Comparison of ENCODE assay signal across 12 mouse cellular contexts in genomic region chr8:103166623-103167316, GRCm38 (mm10).
DNase-seq lines count a peak whose midpoint lies in the region; ATAC-seq lines count a peak whose summit lies in the region.
"Had no signal": no experiment of that assay in that cellular context is flagged by ENCODE, and none has a peak within 500 bp of the region (broad histone marks: within the 10 kb centered on the region; RNA-seq: fewer than 3 reads in every experiment).

No protein-coding gene starts in this region.

- no peaks in the 10 kb centered on the region for H3K36me3 ChIP-seq in midbrain, embryonic 10.5 days
- H3K36me3 ChIP-seq in midbrain, embryonic 16.5 days (ENCODE audit: control insufficient read depth, insufficient read depth, low read length), result no peaks in the 10 kb centered on the region
- no peaks in the 10 kb centered on the region for H3K36me3 ChIP-seq in embryonic facial prominence, embryonic 12.5 days
- H3K36me3 ChIP-seq in limb, embryonic 15.5 days, result no peaks in the 10 kb centered on the region

- no peak for ATAC-seq in midbrain, embryonic 16.5 days
- peak; percentile 88; the same call in 1 of the 2 replicates for ATAC-seq in embryonic facial prominence, embryonic 12.5 days (ENCODE audit: insufficient number of reproducible peaks, insufficient read depth, low FRiP score, low TSS enrichment)
- ATAC-seq in limb, embryonic 15.5 days (ENCODE audit: insufficient number of reproducible peaks, low FRiP score, low TSS enrichment, low read depth), result peak; percentile 67; the same call in 1 of the 2 replicates

- no peaks in the 10 kb centered on the region for H3K9me3 ChIP-seq in midbrain, embryonic 10.5 days (replicated peaks)
- H3K9me3 ChIP-seq in midbrain, embryonic 16.5 days (replicated peaks; ENCODE audit: control insufficient read depth, low read length, poor library complexity, severe bottlenecking), result no peaks in the 10 kb centered on the region
- H3K9me3 ChIP-seq in embryonic facial prominence, embryonic 12.5 days, result no peaks in the 10 kb centered on the region
- no peaks in the 10 kb centered on the region for H3K9me3 ChIP-seq in limb, embryonic 15.5 days

- no peak overlapping the region for H3K4me2 ChIP-seq in midbrain, embryonic 16.5 days (ENCODE audit: low read length)
- no peak overlapping the region for H3K4me2 ChIP-seq in embryonic facial prominence, embryonic 12.5 days (replicated peaks)
- H3K4me2 ChIP-seq in limb, embryonic 15.5 days, result no peak overlapping the region
- H3K4me2 ChIP-seq: liver, embryonic 11.5 days had no signal

- peak; percentile 27 for DNase-seq in midbrain, embryonic 10.5 days (ENCODE audit: low spot score)
- DNase-seq in urinary bladder, postnatal 25 days (ENCODE audit: low spot score), result no peak
- no peak for DNase-seq in liver
- no peak for DNase-seq in layer of hippocampus, adult 8-10 months (ENCODE audit: low spot score in 2 of 2)
- DNase-seq: cerebellum, adult 11 months; heart, adult 2 months; heart, postnatal 10 days; thymus, postnatal 36 days had no signal

- no peaks in the 10 kb centered on the region for H3K27me3 ChIP-seq in midbrain, embryonic 10.5 days (ENCODE audit: low read depth, poor library complexity, severe bottlenecking)
- H3K27me3 ChIP-seq in midbrain, embryonic 16.5 days (ENCODE audit: control insufficient read depth, insufficient read depth, low read depth, low read length), result no peaks in the 10 kb centered on the region
- no peaks in the 10 kb centered on the region for H3K27me3 ChIP-seq in embryonic facial prominence, embryonic 12.5 days
- H3K27me3 ChIP-seq in limb, embryonic 15.5 days, result no peaks in the 10 kb centered on the region

- H3K4me1 ChIP-seq in midbrain, embryonic 10.5 days, result peaks cover 8% of the 10 kb centered on the region; the same call in 1 of the 2 replicates
- H3K4me1 ChIP-seq in midbrain, embryonic 16.5 days (ENCODE audit: control insufficient read depth, insufficient read depth, low read length), result no peaks in the 10 kb centered on the region
- 0 out of 2 replicates have a peak, but pooled peaks cover 3% of the 10 kb centered on the region for H3K4me1 ChIP-seq in embryonic facial prominence, embryonic 12.5 days
- peaks cover 4% of the 10 kb centered on the region; the same call in 1 of the 2 replicates for H3K4me1 ChIP-seq in limb, embryonic 15.5 days

- no peak overlapping the region for H3K9ac ChIP-seq in midbrain, embryonic 16.5 days (ENCODE audit: low read depth, low read length)
- H3K9ac ChIP-seq in embryonic facial prominence, embryonic 12.5 days, result no peak overlapping the region
- H3K9ac ChIP-seq in limb, embryonic 15.5 days, result no peak overlapping the region

- WGBS in midbrain, embryonic 10.5 days, result 60% methylated on average over 7 of the region's 7 CpGs
- WGBS in midbrain, embryonic 16.5 days, result 45% methylated on average over 7 of the region's 7 CpGs
- 46% methylated on average over 7 of the region's 7 CpGs for WGBS in embryonic facial prominence, embryonic 12.5 days
- WGBS in limb, embryonic 15.5 days, result 36% methylated on average over 7 of the region's 7 CpGs

- no peak overlapping the region for H3K4me3 ChIP-seq in midbrain, embryonic 10.5 days
- no peak overlapping the region for H3K4me3 ChIP-seq in midbrain, embryonic 16.5 days (ENCODE audit: low read depth, low read length)
- H3K4me3 ChIP-seq in embryonic facial prominence, embryonic 12.5 days, result no peak overlapping the region
- no peak overlapping the region for H3K4me3 ChIP-seq in limb, embryonic 15.5 days
- H3K4me3 ChIP-seq: heart, adult 2 months had no signal

- H3K27ac ChIP-seq in midbrain, embryonic 10.5 days (replicated peaks), result no peak overlapping the region
- no peak overlapping the region for H3K27ac ChIP-seq in midbrain, embryonic 16.5 days (ENCODE audit: low read length)
- no peak overlapping the region for H3K27ac ChIP-seq in embryonic facial prominence, embryonic 12.5 days
- H3K27ac ChIP-seq in limb, embryonic 15.5 days, result no peak overlapping the region
- H3K27ac ChIP-seq: heart, adult 2 months had no signal
